Mouse (Mus musculus) embryonic facial prominence, embryonic 13.5 days (tissue): ENCODE results near the gene Arvcf. TPM values are rescaled to one million over a fixed set of nuclear protein-coding genes. Genes with fewer than 3 reads are reported as not detected.

ENCODE experiments used
- ATAC-seq: fragments of 200-750 bp; cut with Nextera tagmentation; 2 replicates; pipeline ENCODE4 v1.8.0; 2017; ENCODE audit warnings: low read depth; ENCODE audit not compliant: insufficient number of reproducible peaks, insufficient read depth, low FRiP score, low TSS enrichment
- H3K27ac ChIP-seq: fragments of 300-500 bp; sonication (generic); 2 replicates; pipeline ENCODE4 v1.5.1; 2015; ENCODE audit warnings: moderate library complexity, mild to moderate bottlenecking, inconsistent platforms
- H3K27me3 ChIP-seq: fragments of 300-500 bp; sonication (generic); 2 replicates; pipeline ENCODE4 v1.6.1; 2015; ENCODE audit warnings: mild to moderate bottlenecking, inconsistent platforms
- H3K36me3 ChIP-seq: fragments of 300-500 bp; sonication (generic); 2 replicates; pipeline ENCODE4 v1.6.1; 2015; ENCODE audit warnings: mild to moderate bottlenecking, inconsistent platforms
- H3K4me1 ChIP-seq: fragments of 300-500 bp; sonication (generic); 2 replicates; pipeline ENCODE4 v1.6.1; 2015; ENCODE audit warnings: inconsistent platforms
- H3K4me2 ChIP-seq: fragments of 300-500 bp; sonication (generic); 2 replicates; pipeline ENCODE4 v1.6.1; 2015; ENCODE audit warnings: moderate library complexity, mild to moderate bottlenecking, inconsistent platforms
- H3K4me3 ChIP-seq: fragments of 300-500 bp; sonication (generic); 2 replicates; pipeline ENCODE4 v1.5.1; 2015; ENCODE audit warnings: mild to moderate bottlenecking, inconsistent platforms
- H3K9ac ChIP-seq: fragments of 300-500 bp; sonication (generic); 2 replicates; pipeline ENCODE4 v1.6.1; 2015; ENCODE audit warnings: mild to moderate bottlenecking, inconsistent platforms
- H3K9me3 ChIP-seq: fragments of 300-500 bp; sonication (generic); 2 replicates; pipeline ENCODE4 v1.6.1; 2016; ENCODE audit warnings: inconsistent platforms
- WGBS: fragments of 180-500 bp; shearing (Covaris S2); methylation state at CpG from one replicate; pipeline ENCODE4 v1.1.7; 2015; ENCODE audit warnings: mixed read lengths; 5-methylcytosine and 5-hydroxymethylcytosine counted together
- polyA plus RNA-seq: library from polyadenylated mRNA; unstranded; fragments of >200 nt; fragmentation: Nextera tagmentation; extraction: Ambion mirVana; gene quantifications from 2 replicates; pipeline ENCODE4 v1.2.1, GENCODE M21; 2015

Gene Arvcf
- polyA plus RNA-seq, 1 experiment from 2014 or later, result 30.8 TPM

DNA sequence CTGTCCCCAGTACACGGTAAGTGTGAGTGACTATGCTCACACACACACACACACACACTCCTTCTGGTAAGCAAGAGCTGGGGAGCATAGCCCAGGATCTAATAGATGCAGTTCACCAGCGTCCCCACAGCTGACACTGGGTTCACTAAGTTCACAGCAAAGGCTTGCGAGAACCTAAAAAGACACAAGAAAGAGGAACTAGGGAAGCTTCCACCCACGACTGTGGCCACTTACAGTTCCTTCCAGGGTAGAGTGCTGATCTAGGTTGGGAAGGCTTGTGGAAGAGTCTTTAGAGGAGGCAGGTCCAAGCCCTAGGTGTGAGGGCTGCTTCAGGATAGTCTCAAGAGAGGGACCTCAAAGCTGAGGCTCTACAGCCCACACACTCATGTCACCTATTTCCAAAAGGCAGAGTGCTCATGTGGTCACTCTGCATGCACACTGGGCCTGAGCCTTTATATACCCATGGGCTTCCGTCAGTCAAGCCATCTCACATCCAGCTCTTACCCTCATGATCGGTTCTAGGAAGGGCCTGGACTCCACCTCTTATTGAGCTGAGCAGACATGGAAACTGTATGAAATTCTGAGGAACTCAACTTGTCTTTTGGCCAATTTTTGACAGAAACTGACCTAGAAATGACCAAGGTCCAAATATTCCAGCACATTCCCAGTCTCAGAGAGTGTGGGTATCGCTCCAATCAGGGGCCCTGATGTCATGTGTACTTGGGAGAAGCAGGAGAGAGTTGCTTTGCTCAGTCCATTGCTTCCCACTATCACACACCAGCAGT lies 65.2 kb downstream of the Arvcf start:
- Histone ChIP-seq H3K9me3 (no peaks in the 10 kb centered on the region), H3K27ac (no peak overlapping the region), H3K9ac (no peak overlapping the region), H3K4me3 (no peak overlapping the region), H3K27me3 (no peaks in the 10 kb centered on the region), H3K4me2 (no peak overlapping the region), H3K4me1 (peaks cover 12% of the 10 kb centered on the region), H3K36me3 (peaks cover 50% of the 10 kb centered on the region)
- WGBS, result 85% methylated on average over 7 of the region's 7 CpGs
- ATAC-seq, result no peak

GRCm38 (mm10) chr16:18416094-18416761 lies 68.2 kb downstream of the Arvcf start:
- no peak overlapping the region for H3K4me2 ChIP-seq
- H3K9ac ChIP-seq, result peak overlapping the region; percentile 4; the same call in 1 of the 2 replicates
- H3K9me3 ChIP-seq, result no peaks in the 10 kb centered on the region
- peaks cover 34% of the 10 kb centered on the region for H3K36me3 ChIP-seq
- H3K4me1 ChIP-seq, result peaks cover 12% of the 10 kb centered on the region
- H3K27me3 ChIP-seq, result no peaks in the 10 kb centered on the region
- peak overlapping the region; percentile 74 for H3K27ac ChIP-seq
- H3K4me3 ChIP-seq, result no peak overlapping the region
- no peak for ATAC-seq
- WGBS, result 54% methylated on average over 18 of the region's 18 CpGs

DNA sequence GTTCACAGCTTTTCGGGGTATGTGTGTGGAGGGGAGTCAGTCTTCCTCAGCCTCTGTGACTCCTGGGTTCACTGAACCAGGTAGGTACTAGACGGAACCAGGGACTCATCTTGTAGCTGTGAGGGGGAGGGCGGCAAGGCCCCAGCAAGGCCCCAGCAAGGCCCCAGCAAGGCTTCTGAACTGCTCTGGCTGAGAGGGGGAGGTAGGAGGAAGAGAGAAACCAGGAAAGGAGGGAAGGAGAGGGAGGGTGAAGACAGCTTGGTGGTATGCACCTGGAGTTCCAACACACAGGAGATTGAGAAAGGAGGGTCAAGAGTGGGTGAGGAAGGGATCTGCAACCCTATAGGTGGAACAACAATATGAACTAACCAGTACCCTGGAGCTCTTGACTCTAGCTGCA lies 68.9 kb downstream of the Arvcf start:
- no peak overlapping the region for H3K4me2 ChIP-seq
- peak overlapping the region; percentile 4; the same call in 1 of the 2 replicates for H3K9ac ChIP-seq
- no peak overlapping the region for H3K4me3 ChIP-seq
- H3K27ac ChIP-seq, result peak overlapping the region; percentile 74
- no peak for ATAC-seq
- H3K4me1 ChIP-seq, result peaks cover 12% of the 10 kb centered on the region
- no peaks in the 10 kb centered on the region for H3K9me3 ChIP-seq
- no peaks in the 10 kb centered on the region for H3K27me3 ChIP-seq
- peaks cover 33% of the 10 kb centered on the region for H3K36me3 ChIP-seq
- WGBS, result 79% methylated on average over 3 of the region's 3 CpGs

DNA sequence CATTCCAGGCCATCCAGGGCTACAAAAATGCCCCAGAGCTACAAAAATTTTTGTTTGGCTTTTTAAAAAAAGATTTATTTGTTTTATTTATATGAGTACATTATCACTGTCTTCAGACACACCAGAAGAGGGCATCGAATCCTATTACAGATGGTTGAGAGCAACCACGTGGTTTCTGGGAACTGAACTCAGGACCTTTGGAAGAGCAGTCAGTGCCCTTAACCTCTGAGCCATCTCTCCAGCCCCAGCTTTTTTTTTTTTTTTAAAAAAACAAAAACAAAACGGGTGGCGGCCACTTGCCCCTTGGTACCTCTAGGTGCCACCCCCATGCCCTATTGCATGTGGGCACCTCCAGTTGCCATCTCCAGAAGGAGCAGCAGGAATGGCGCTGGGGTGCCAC lies 69.5 kb downstream of the Arvcf start:
- H3K4me3 ChIP-seq, result no peak overlapping the region
- H3K9ac ChIP-seq, result no peak overlapping the region
- peaks cover 12% of the 10 kb centered on the region for H3K4me1 ChIP-seq
- no peaks in the 10 kb centered on the region for H3K9me3 ChIP-seq
- H3K27me3 ChIP-seq, result no peaks in the 10 kb centered on the region
- no peak for ATAC-seq
- H3K36me3 ChIP-seq, result peaks cover 37% of the 10 kb centered on the region
- no peak overlapping the region for H3K4me2 ChIP-seq
- H3K27ac ChIP-seq, result no peak overlapping the region
- WGBS, result 91% methylated on average over 5 of the region's 5 CpGs

- Histone ChIP-seq H3K36me3 (peaks cover 39% of the 10 kb centered on the region), H3K9ac (no peak overlapping the region), H3K4me2 (no peak overlapping the region), H3K4me3 (no peak overlapping the region), H3K27me3 (no peaks in the 10 kb centered on the region), H3K4me1 (peaks cover 19% of the 10 kb centered on the region), H3K27ac (no peak overlapping the region), H3K9me3 (no peaks in the 10 kb centered on the region)
- ATAC-seq, result no peak
- 79% methylated on average over 4 of the region's 4 CpGs for WGBS
Observed at GRCm38 (mm10) chr16:18418756-18419602, 71.0 kb downstream of the Arvcf start.

DNA sequence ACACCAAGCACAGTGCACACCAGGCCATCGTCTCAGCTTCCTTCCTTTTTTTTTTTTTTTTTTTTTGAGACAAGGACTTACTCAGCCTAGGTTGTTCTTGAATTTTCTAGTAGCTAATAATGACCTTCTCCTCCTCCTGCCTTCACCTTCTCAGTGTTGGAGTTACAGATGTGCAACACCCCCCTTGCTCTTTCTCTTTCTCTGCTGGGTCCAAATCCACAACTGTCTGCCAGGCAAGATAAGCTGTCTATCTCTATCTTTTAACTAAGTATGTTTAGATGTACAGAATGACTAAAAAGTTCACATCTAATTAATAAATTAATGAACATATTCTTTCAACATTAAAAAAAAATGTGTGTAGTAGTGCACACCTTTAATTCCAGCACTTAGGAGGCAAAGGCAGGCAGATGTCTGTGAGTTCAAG lies 71.6 kb downstream of the Arvcf start:
- Histone ChIP-seq H3K36me3 (peaks cover 39% of the 10 kb centered on the region), H3K4me3 (no peak overlapping the region), H3K9ac (no peak overlapping the region), H3K27ac (no peak overlapping the region), H3K9me3 (no peaks in the 10 kb centered on the region), H3K27me3 (no peaks in the 10 kb centered on the region), H3K4me1 (peaks cover 26% of the 10 kb centered on the region), H3K4me2 (no peak overlapping the region)
- no peak for ATAC-seq
- 85% methylated on average over 1 of the region's 1 CpGs for WGBS

DNA sequence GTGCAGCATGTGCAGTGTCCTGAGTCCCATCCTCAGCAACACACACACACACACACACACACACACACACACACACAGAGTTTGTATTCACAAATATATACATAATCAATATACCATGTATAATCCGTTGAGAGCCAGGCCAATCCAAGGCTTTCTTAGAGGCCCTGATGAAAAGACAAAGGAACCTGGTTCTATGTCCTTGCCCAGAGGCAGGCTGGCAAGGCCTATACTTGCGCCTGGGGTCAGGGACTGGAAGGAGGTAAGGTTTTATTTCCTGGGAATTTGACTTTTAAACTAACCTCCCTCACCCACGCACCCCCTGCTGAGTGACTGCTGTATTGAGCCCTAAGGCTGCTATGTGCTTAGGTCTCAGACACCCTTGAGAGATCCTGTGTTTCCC lies 72.6 kb downstream of the Arvcf start:
- H3K4me3 ChIP-seq, result no peak overlapping the region
- H3K27ac ChIP-seq, result no peak overlapping the region
- H3K4me2 ChIP-seq, result no peak overlapping the region
- H3K4me1 ChIP-seq, result peaks cover 35% of the 10 kb centered on the region
- no peak for ATAC-seq
- H3K9me3 ChIP-seq, result no peaks in the 10 kb centered on the region
- peaks cover 35% of the 10 kb centered on the region for H3K36me3 ChIP-seq
- no peak overlapping the region for H3K9ac ChIP-seq
- H3K27me3 ChIP-seq, result no peaks in the 10 kb centered on the region
- 67% methylated on average over 3 of the region's 3 CpGs for WGBS

DNA sequence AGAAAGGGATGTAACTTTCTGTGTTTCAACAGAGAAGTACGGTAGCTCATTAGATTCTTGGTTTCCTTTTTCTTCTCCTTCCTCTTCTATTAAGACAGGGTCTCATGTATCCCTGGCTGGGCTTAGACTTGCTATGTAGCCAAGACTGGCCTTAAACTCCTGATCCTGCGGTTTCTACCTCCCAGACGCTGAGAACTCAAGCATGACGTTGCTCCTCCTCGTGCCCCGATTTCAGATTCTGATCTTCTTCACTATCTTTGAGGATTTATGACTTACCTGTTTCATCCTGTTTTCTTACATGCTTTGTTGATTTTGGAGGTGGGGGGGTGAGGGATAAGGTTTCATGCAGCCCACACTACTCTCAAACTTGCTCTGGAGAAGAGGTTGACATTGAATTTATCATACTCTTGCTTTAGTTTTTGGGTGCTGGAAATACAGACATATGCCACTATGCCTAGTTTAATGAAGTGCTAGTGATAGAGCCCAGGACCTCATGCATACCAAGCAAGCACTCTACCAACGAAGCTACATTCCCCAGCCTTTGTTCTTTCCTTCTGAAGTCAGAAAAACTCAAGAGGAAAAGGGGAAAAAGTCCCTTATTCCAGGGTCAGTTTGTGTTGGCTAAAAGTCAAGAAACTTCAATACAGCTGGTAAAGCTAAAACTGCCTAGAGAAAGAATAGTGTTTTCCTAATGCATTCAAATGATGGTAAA lies 75.4 kb downstream of the Arvcf start:
- H3K9me3 ChIP-seq, result no peaks in the 10 kb centered on the region
- H3K4me2 ChIP-seq, result no peak overlapping the region
- H3K27ac ChIP-seq, result 0 out of 2 replicates have a peak overlapping the region, but pooled peaks have one; percentile 60
- 73% methylated on average over 7 of the region's 7 CpGs for WGBS
- H3K36me3 ChIP-seq, result peaks cover 28% of the 10 kb centered on the region
- H3K4me3 ChIP-seq, result no peak overlapping the region
- peaks cover 36% of the 10 kb centered on the region for H3K4me1 ChIP-seq
- no peak for ATAC-seq
- no peak overlapping the region for H3K9ac ChIP-seq
- no peaks in the 10 kb centered on the region for H3K27me3 ChIP-seq

DNA sequence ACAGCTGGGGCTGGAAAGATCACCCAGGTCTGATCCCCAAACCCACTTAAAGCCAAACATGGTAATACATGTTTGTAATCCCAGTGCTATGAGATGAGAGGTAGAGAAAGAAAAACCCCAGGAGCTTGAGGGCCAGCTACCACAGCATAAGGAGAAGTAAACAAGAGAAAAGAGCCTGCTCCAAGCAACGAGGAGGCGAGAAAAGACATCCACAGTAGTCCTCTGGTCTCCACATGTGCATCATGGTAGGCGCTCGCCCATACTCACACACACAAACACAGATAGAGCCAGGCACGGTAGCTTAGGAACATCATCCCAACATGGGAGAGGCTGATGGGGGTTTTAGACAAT lies 75.9 kb downstream of the Arvcf start:
- peak overlapping the region; percentile 75 for H3K4me2 ChIP-seq
- peak overlapping the region; percentile 60 for H3K27ac ChIP-seq
- peaks cover 24% of the 10 kb centered on the region for H3K36me3 ChIP-seq
- ATAC-seq, result no peak
- H3K9me3 ChIP-seq, result no peaks in the 10 kb centered on the region
- 70% methylated on average over 5 of the region's 5 CpGs for WGBS
- H3K27me3 ChIP-seq, result no peaks in the 10 kb centered on the region
- no peak overlapping the region for H3K9ac ChIP-seq
- H3K4me3 ChIP-seq, result no peak overlapping the region; the same call in 1 of the 2 replicates
- H3K4me1 ChIP-seq, result peaks cover 36% of the 10 kb centered on the region

DNA sequence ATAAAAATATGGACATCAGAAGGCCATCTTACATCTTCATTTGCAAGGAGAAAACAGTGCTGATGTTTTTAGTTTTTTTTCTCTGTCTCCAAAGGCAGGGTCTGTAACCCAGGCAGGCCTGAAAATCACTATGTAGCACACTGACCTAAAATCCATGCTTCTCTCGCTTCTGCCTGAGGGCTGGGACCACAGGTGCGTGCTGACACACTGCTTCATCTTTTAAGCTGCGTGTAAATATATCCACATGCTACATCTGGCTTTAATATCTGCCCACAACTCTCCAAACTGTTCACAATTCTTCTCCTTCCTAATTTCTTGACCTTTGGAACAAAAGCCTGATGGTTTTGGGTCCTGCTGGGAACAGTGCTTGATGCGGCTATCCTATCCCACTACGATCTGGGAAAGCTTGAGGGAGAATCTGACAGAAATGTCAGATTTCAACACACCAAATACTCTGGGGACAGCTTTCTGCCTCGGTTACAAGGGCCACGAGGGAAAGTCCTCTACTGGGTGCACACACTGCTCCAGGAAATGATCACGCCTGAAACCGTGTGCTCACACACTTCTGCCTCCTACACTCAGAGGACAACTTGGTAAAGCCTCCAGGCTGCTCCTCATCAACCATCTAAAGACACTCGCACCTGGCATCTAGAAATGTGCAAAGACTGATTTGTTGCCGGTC lies 76.5 kb downstream of the Arvcf start:
- no peaks in the 10 kb centered on the region for H3K27me3 ChIP-seq
- peaks cover 24% of the 10 kb centered on the region for H3K36me3 ChIP-seq
- H3K27ac ChIP-seq, result peak overlapping the region; percentile 60
- WGBS, result 25% methylated on average over 11 of the region's 11 CpGs
- H3K9me3 ChIP-seq, result no peaks in the 10 kb centered on the region
- H3K4me2 ChIP-seq, result peak overlapping the region; percentile 75
- no peak for ATAC-seq
- H3K9ac ChIP-seq, result peak overlapping the region; percentile 46; the same call in 1 of the 2 replicates
- H3K4me1 ChIP-seq, result peaks cover 36% of the 10 kb centered on the region
- H3K4me3 ChIP-seq, result peak overlapping the region; percentile 13
